Mouse (Mus musculus) myocyte (in vitro differentiated cells): ENCODE measurements at regions not wholly inside any gene's neighbourhood (a gene's known extent, or its start where the extent isn't known, plus 50 kb on each side); places are given as distances from the start of the nearest gene placed in this dataset.

Experiments
- MYOD1 ChIP-seq, 3 experiments: IDR thresholded peaks; one replicate each; pipeline ENCODE4 v1.6.1; 2011; ENCODE audit warnings: control low read depth in 2 of 3, low read depth in 2 of 3, mild to moderate bottlenecking in 2 of 3, moderate library complexity in 1 of 3; ENCODE audit not compliant: insufficient read length in 2 of 3, control insufficient read depth in 1 of 3
- POLR2A ChIP-seq: IDR thresholded peaks from one replicate; pipeline ENCODE4 v1.6.1; 2011; ENCODE audit warnings: low read depth, mild to moderate bottlenecking, control low read depth, moderate library complexity; ENCODE audit not compliant: insufficient read length
- TCF3 ChIP-seq: IDR thresholded peaks from one replicate; pipeline ENCODE4 v1.6.1; 2011; ENCODE audit warnings: low read depth, control low read depth; ENCODE audit not compliant: insufficient read length

DNA sequence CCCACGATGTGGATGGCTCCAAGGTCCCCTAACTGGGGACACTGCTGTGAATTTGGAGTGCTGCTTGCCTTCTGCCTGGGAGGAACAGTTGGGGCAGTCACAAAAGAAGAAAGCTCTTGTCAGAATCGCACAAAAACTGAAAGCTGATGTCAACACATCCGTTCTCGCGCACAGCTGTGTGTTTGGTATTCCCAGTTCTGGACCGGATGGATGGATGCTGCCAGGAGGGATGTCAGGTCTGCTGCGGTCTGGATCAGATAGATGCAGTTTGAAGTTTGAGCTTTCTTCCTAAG, 141.6 kb upstream of the Plekha5 start:
- TF ChIP-seq TCF3 (no peak), POLR2A (no peak), MYOD1 (IDR thresholded peaks at IDR 0.05; ENCODE audit: control insufficient read depth in 1 of 3, insufficient read length in 2 of 3, low read depth in 2 of 3) (no peak)
